Mouse (Mus musculus) CD4-positive helper T cell, adult 2 months (primary cell): ENCODE results near the gene Gm49320.
A peak's percentile ranks its signal among the peaks of the same experiment; 100 is the strongest.

Source experiments
- DNase-seq: peaks from one replicate; pipeline ENCODE4 v3.0.0-alpha.2; 2012; ENCODE audit warnings: low read depth, missing footprints, low spot score

Gm49320 gene

GRCm38 (mm10) chr8:4238434-4239192 lies at the start of gene Gm49320, which contains the start of gene Map2k7:
Gene Gm49320, plus strand, starts transcription at chr8:4238865.
Gene Map2k7, plus strand, starts transcription at chr8:4238740.
- peak; percentile 99 for DNase-seq

GRCm38 (mm10) chr8:4189031-4189722 lies 49.5 kb upstream of the Gm49320 start:
- DNase-seq, result no peak

- DNase-seq, result no peak
These were observed 46.4 kb upstream of the Gm49320 start for GRCm38 (mm10) chr8:4192305-4192704.

GRCm38 (mm10) chr8:4192807-4193587 lies 45.7 kb upstream of the Gm49320 start:
- peak; percentile 76 for DNase-seq

- no peak for DNase-seq
These were observed 45.1 kb upstream of the Gm49320 start for GRCm38 (mm10) chr8:4193588-4193894.

GRCm38 (mm10) chr8:4201321-4201720 lies 37.3 kb upstream of the Gm49320 start:
- no peak for DNase-seq

GRCm38 (mm10) chr8:4205246-4206123 lies 33.2 kb upstream of the Gm49320 start:
- DNase-seq, result no peak

- no peak for DNase-seq
These were observed 32.3 kb upstream of the Gm49320 start for GRCm38 (mm10) chr8:4206182-4207015.

- DNase-seq, result no peak
These were observed 31.7 kb upstream of the Gm49320 start for GRCm38 (mm10) chr8:4207016-4207350.

- no peak for DNase-seq
These were observed 27.6 kb upstream of the Gm49320 start for GRCm38 (mm10) chr8:4211097-4211496.

GRCm38 (mm10) chr8:4212809-4213209 lies 25.9 kb upstream of the Gm49320 start:
- peak; percentile 30 for DNase-seq

GRCm38 (mm10) chr8:4213210-4214005 lies 25.3 kb upstream of the Gm49320 start:
- DNase-seq, result peak; percentile 51

- peak; percentile 84 for DNase-seq
These were observed 24.4 kb upstream of the Gm49320 start for GRCm38 (mm10) chr8:4214006-4214980.

- DNase-seq, result no peak
These were observed 22.4 kb upstream of the Gm49320 start for GRCm38 (mm10) chr8:4216296-4216695.

GRCm38 (mm10) chr8:4216791-4217621 lies 21.7 kb upstream of the Gm49320 start, which contains the start of gene Prr36:
Gene Prr36, minus strand, starts transcription at chr8:4217459.
- DNase-seq, result peak; percentile 22

GRCm38 (mm10) chr8:4219617-4220016 lies 19.0 kb upstream of the Gm49320 start:
- no peak for DNase-seq

GRCm38 (mm10) chr8:4222059-4222458 lies 16.6 kb upstream of the Gm49320 start:
- no peak for DNase-seq

- DNase-seq, result no peak
These were observed 12.3 kb upstream of the Gm49320 start for GRCm38 (mm10) chr8:4226323-4226722.
